Mouse (Mus musculus) erythroblast, embryonic 14.5 days (primary cell): ENCODE measurements at regions not wholly inside any gene's neighbourhood (a gene's known extent, or its start where the extent isn't known, plus 50 kb on each side); places are given as distances from the start of the nearest gene placed in this dataset.

Experiments
- GATA1 ChIP-seq: IDR thresholded peaks from 2 replicates; pipeline ENCODE4 v1.6.1; 2012; ENCODE audit warnings: low read length, inconsistent platforms, mixed read lengths
- TAL1 ChIP-seq: IDR thresholded peaks from 3 replicates; pipeline ENCODE4 v1.6.1; 2012; ENCODE audit warnings: low read length, inconsistent platforms, mixed read lengths

DNA sequence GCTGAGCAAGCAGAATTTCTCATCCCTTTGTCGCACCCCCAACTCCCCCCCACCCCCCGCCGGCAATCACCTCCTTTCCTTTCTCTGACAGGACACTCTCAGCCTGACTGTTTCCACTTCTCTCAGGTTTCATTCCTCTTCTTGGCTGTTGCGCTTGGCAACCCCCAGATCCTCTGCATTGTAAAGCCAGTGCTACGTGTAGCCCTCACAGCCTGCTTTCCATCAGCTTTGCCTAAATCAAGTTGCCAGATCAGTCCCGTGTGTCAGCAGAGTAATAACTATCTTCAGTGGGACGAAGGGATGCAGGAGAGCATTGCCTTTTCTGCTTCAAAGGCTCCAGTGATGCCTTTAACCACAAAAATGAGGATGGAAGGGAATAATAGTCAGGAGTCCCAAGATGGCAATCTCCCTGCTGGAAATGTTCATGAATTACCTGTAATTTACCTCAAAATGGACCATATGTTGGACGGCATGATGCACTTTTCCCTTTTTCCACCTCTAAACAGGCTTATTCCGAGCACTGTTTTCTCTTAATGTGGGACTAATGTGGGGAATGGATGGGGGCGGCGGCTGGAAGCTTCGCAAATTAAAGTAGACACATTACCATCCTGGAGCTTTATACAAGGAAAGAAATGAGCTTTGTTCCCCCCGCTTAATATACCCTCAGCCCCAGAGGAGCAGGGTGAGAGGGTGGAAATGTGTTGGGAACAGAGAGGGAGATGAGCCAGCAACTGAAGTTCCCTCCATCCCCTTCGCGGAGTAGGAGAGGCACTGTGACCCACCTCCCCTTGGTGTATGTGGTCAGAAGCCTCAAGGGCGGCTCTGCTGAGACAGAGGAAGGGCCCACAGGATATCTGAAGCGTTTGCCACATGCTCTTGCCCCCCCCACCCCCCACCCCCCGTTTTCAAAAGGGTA, 168.3 kb upstream of the Npvf start:
- no peak for TF ChIP-seq GATA1
- TF ChIP-seq TAL1, result no peak
